Mouse (Mus musculus) heart, adult 2 months (tissue): ENCODE data around the gene Gm20532.

Source experiments
- CTCF ChIP-seq: fragments of 200-600 bp; IDR thresholded peaks from 2 replicates; pipeline ENCODE4 v1.8.1; 2022; ENCODE audit warnings: antibody characterized with exemption, mild to moderate bottlenecking, moderate library complexity
- EP300 ChIP-seq: fragments of 200-500 bp; IDR thresholded peaks from 2 replicates; pipeline ENCODE4 v1.6.1; 2011; ENCODE audit warnings: low read depth, low read length, control low read depth; ENCODE audit not compliant: insufficient read depth
- POLR2A ChIP-seq: fragments of 200-500 bp; IDR thresholded peaks from 2 replicates; pipeline ENCODE4 v1.6.1; 2011; ENCODE audit warnings: mild to moderate bottlenecking, low read depth, low read length, control low read depth; ENCODE audit not compliant: insufficient read depth

DNA sequence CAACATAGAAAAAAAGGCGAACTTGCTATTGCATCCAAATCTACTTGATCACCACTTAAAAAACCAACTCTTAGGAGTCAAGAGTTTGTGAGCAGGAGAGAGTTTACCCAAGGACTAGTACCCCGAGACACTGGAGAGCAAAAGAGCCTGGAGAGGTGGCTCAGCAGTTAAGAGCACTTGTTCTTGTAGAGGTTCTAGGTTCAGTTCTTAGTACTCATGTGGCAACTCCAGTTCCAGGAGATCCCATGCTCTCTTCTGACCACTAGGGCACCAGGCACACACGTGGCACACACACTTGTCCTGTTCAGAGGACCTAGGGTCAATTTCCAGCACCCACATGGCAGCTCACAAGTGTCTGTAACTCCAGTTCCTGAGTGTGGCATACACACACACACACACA lies 39.6 kb downstream of the Gm20532 start:
- TF ChIP-seq CTCF (no peak), POLR2A (no peak), EP300 (no peak)
